Mouse (Mus musculus) embryonic facial prominence, embryonic 10.5 days (tissue): ENCODE measurements around the gene Olfr974. TPM values are rescaled to one million over a fixed set of nuclear protein-coding genes. Genes with fewer than 3 reads are reported as not detected.
"Not testable (repeated sequence)": the region's sequence is repeated elsewhere in the genome, so short reads cannot be mapped to it uniquely, and the experiment has no call there.

ENCODE experiments used
- DNase-seq: peaks from one replicate; pipeline ENCODE4 v3.0.0-alpha.2; 2017; ENCODE audit warnings: low spot score
- H3K27ac ChIP-seq: fragments of 300-500 bp; sonication (generic); replicated peaks from 2 replicates; pipeline ENCODE4 v1.5.1; 2016; ENCODE audit warnings: mild to moderate bottlenecking
- H3K27me3 ChIP-seq: fragments of 300-500 bp; sonication (generic); replicated peaks from 2 replicates; pipeline ENCODE4 v1.6.1; 2016; ENCODE audit warnings: low read depth, mild to moderate bottlenecking; ENCODE audit not compliant: poor library complexity, severe bottlenecking
- H3K36me3 ChIP-seq: fragments of 300-500 bp; sonication (generic); replicated peaks from 2 replicates; pipeline ENCODE4 v1.6.1; 2016; ENCODE audit warnings: mild to moderate bottlenecking, moderate library complexity
- H3K4me1 ChIP-seq: fragments of 300-500 bp; sonication (generic); 2 replicates; pipeline ENCODE4 v1.6.1; 2016
- H3K4me3 ChIP-seq: fragments of 300-500 bp; sonication (generic); 2 replicates; pipeline ENCODE4 v1.5.1; 2016; ENCODE audit warnings: mild to moderate bottlenecking, moderate library complexity
- H3K9me3 ChIP-seq: fragments of 300-500 bp; sonication (generic); 2 replicates; pipeline ENCODE4 v1.6.1; 2016; ENCODE audit warnings: mild to moderate bottlenecking
- WGBS: fragments of 180-500 bp; shearing (Covaris S2); methylation state at CpG from one replicate; pipeline ENCODE4 v1.1.7; 2016; 5-methylcytosine and 5-hydroxymethylcytosine counted together
- polyA plus RNA-seq: library from polyadenylated mRNA; unstranded; fragments of >200 nt; fragmentation: Nextera tagmentation; extraction: Ambion mirVana; gene quantifications from 2 replicates; pipeline ENCODE4 v1.2.1, GENCODE M21; 2016

Olfr974 gene
- polyA plus RNA-seq, result not detected in 2 replicates

- Histone ChIP-seq H3K4me1 (no peaks in the 10 kb centered on the region), H3K27ac (no peak within 1 kb of the TSS), H3K9me3 (no peaks in the 10 kb centered on the region; the same call in 1 of the 2 replicates), H3K27me3 (no peaks in the 10 kb centered on the region), H3K36me3 (no peaks in the 10 kb centered on the region), H3K4me3 (no peak within 1 kb of the TSS)
- no peak for DNase-seq
- 85% methylated on average over 1 of the region's 1 CpGs for WGBS
Observed at GRCm38 (mm10) chr9:39937201-39937600, at the start of gene Olfr974. Gene Olfr974, plus strand, starts transcription at chr9:39937501.

- Histone ChIP-seq H3K27me3 (no peaks in the 10 kb centered on the region), H3K4me3 (no peak overlapping the region), H3K27ac (no peak overlapping the region), H3K36me3 (no peaks in the 10 kb centered on the region), H3K9me3 (no peaks in the 10 kb centered on the region), H3K4me1 (no peaks in the 10 kb centered on the region)
- WGBS, result 85% methylated on average over 6 of the region's 6 CpGs
- DNase-seq, result no peak
Observed at GRCm38 (mm10) chr9:39905106-39905505, 32.2 kb upstream of the Olfr974 start.

- H3K27me3 ChIP-seq, result no peaks in the 10 kb centered on the region
- DNase-seq, result no peak
- 74% methylated on average over 2 of the region's 2 CpGs for WGBS
- H3K27ac ChIP-seq, result no peak within 1 kb of the TSS
- H3K9me3 ChIP-seq, result no peaks in the 10 kb centered on the region
- H3K36me3 ChIP-seq, result no peaks in the 10 kb centered on the region
- no peak within 1 kb of the TSS for H3K4me3 ChIP-seq
- H3K4me1 ChIP-seq, result no peaks in the 10 kb centered on the region
Observed at GRCm38 (mm10) chr9:39907036-39907435, 30.3 kb upstream of the Olfr974 start, which contains the start of gene Olfr229. Gene Olfr229, plus strand, starts transcription at chr9:39907336.

DNA sequence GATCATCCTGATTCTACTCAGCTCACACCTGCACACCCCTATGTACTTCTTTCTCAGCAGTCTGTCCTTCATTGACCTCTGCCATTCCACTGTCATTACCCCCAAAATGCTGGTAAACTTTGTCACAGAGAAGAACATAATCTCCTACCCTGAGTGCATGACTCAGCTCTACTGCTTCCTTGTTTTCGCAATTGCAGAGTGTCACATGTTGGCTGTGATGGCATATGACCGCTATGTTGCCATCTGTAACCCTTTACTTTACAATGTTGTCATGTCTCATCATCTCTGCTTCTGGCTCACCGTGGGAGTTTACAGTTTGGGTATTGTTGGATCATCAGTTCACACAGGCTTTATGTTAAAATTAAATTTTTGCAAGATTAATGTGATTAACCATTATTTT lies 27.4 kb upstream of the Olfr974 start:
- WGBS, result 89% methylated on average over 3 of the region's 3 CpGs
- Histone ChIP-seq H3K4me3 (no peak overlapping the region), H3K27ac (no peak overlapping the region), H3K9me3 (no peaks in the 10 kb centered on the region), H3K4me1 (no peaks in the 10 kb centered on the region), H3K36me3 (no peaks in the 10 kb centered on the region), H3K27me3 (no peaks in the 10 kb centered on the region)
- no peak for DNase-seq

DNA sequence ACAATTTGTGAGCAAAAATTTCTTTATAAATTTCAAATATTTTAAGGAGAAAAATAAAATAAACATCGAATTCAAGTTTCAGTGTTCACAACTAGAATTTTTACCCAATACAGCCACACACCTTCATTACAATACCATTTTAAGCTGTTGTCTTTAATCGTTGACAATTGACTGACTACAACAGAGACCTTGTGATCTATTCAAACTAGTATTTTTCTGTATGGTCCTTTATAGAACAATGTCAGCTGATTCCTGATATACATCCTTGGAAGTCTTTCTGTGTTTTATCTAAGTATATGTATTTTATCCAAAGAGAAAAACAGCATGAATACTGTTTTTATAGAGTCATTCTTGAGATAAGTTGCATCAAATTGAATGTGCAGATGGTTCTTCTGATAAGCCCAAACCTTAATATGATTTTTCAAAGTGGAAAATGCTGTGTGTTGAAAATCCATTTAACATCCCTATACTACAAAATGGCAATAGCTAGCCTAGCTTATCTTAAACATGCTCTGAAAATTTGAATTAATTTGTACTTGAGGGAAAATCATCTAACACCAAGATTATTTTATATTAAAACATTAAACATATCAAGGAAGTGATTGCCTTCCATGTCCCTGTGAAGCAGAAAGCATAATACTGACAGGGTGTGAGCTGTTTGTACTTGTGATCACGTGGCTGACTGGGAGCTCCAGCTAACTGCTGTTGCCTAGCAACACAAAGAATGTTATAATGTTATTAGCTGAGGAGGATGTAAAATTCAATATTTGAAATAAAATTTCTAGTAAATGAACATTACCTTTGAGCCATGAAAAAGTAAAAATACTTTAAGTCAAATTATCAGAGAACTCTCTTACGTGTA lies 9.1 kb upstream of the Olfr974 start:
- not testable (repeated sequence) for H3K36me3 ChIP-seq, H3K4me3 ChIP-seq, H3K27ac ChIP-seq, DNase-seq, H3K4me1 ChIP-seq, H3K27me3 ChIP-seq, H3K9me3 ChIP-seq
- no CpG with 5 or more reads among the region's 4 CpGs for WGBS

DNA sequence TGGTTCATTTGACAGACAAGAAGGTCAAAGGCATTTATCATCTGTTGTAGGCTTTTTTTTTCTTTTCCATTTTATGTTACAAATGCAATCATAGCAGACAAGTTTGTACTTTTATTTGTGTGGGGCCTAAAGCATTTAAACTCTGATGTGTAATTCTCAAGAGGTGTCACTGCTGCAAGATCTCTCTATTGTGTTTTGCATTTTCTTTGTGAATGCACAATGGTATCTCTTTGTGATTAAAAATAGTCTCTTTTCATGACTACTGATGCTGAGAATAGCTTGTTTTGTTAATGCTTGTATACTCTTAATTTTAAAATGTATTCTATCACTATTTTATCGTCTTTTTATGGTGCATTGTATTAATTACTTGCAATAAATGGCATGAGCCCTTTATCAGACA lies 8.5 kb upstream of the Olfr974 start:
- not testable (repeated sequence) for H3K27ac ChIP-seq, H3K9me3 ChIP-seq, H3K4me3 ChIP-seq, DNase-seq, H3K36me3 ChIP-seq, H3K4me1 ChIP-seq, H3K27me3 ChIP-seq
- 76% methylated on average over 1 of the region's 1 CpGs for WGBS

DNA sequence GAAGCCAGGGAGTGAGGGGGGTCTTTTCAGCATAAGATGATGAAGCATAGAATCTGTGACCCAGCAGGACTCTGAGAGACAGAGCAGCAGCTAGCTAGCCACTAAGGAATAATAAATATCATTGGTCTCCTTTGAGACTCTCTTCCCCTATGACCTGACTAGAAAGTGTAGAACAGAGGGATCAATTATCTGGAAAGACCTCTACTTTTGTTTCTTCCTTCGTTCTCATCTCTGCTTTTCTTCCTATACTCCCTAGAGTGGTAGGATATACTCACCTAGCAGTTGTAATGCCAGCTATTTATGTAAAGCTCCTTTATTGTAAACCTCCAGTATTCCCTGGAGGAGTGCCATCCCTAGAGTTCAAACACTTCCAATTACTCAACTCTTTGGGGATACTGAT lies 14.6 kb downstream of the Olfr974 start, which contains the start of gene Olfr975:
Olfr975 (minus strand) TSS at position 101 of the 400 bp plus-strand sequence.
- no peak within 1 kb of the TSS for H3K4me3 ChIP-seq
- no peak for DNase-seq
- H3K9me3 ChIP-seq, result no peaks in the 10 kb centered on the region
- no peaks in the 10 kb centered on the region for H3K27me3 ChIP-seq
- no peaks in the 10 kb centered on the region for H3K4me1 ChIP-seq
- H3K27ac ChIP-seq, result no peak within 1 kb of the TSS
- 55% methylated on average over 1 of the region's 1 CpGs for WGBS
- H3K36me3 ChIP-seq, result no peaks in the 10 kb centered on the region

- not testable (repeated sequence) for DNase-seq, H3K4me1 ChIP-seq, H3K27ac ChIP-seq, H3K9me3 ChIP-seq, H3K4me3 ChIP-seq, H3K36me3 ChIP-seq, H3K27me3 ChIP-seq
- WGBS, result 88% methylated on average over 6 of the region's 9 CpGs
Observed at GRCm38 (mm10) chr9:39961033-39961432, 23.7 kb downstream of the Olfr974 start, which contains the start of gene Olfr976. Gene Olfr976, minus strand, starts transcription at chr9:39961133.

- not testable (repeated sequence) for H3K9me3 ChIP-seq, H3K4me1 ChIP-seq, H3K27ac ChIP-seq, H3K36me3 ChIP-seq, DNase-seq, H3K4me3 ChIP-seq, H3K27me3 ChIP-seq
- WGBS, result 91% methylated on average over 1 of the region's 1 CpGs
Observed at GRCm38 (mm10) chr9:39976581-39977145, 39.4 kb downstream of the Olfr974 start.

DNA sequence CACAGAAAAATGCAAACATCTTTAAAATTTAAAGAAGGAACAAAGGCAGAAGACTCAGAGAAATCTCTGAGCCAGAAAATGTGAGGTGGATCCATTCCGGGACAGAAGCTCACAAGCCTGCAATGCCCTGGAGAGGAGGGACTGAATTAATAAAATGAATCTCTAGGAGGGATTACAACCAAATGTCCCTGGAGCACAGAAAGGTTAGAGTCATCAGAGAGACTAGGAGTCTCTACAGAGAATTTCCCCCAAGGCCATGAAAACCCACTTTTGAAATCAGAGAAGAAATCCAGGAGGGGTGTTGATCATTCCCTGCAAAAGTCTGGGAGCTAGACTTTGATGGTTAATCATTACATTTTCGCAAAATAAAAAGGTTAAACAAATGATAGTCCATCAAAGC lies 54.5 kb downstream of the Olfr974 start, which contains the start of gene Olfr978:
Olfr978 (plus strand) TSS at position 301 of the 400 bp plus-strand sequence.
- Histone ChIP-seq H3K36me3 (no peaks in the 10 kb centered on the region), H3K27ac (no peak within 1 kb of the TSS), H3K27me3 (no peaks in the 10 kb centered on the region), H3K4me3 (no peak within 1 kb of the TSS), H3K4me1 (no peaks in the 10 kb centered on the region), H3K9me3 (no peaks in the 10 kb centered on the region)
- 82% methylated on average over 2 of the region's 2 CpGs for WGBS
- DNase-seq, result no peak
